Mouse (Mus musculus): ENCODE results near the gene Neurl2. TPM values are rescaled to one million over a fixed set of nuclear protein-coding genes. Genes with fewer than 3 reads are reported as not detected.
A peak's percentile ranks its signal among the peaks of the same experiment; 100 is the strongest.

Gene Neurl2
- polyA plus RNA-seq, 1 experiment from 2014 or later = 7.1 TPM

GRCm38 (mm10) chr2:164793772-164794171 is 39.5 kb downstream of the Neurl2 start:
- no peaks in the 10 kb centered on the region for H3K9me3 ChIP-seq (ENCODE audit: control insufficient read depth, low read length)
- H3K27me3 ChIP-seq (ENCODE audit: control insufficient read depth, insufficient read depth, low read depth, low read length) = no peaks in the 10 kb centered on the region
- no peaks in the 10 kb centered on the region for H3K4me1 ChIP-seq (replicated peaks; ENCODE audit: control insufficient read depth, insufficient read depth, low read length)
- peaks cover 27% of the 10 kb centered on the region for H3K36me3 ChIP-seq (ENCODE audit: control insufficient read depth, insufficient read depth, low read length)
- no peak for ATAC-seq (ENCODE audit: low read depth)
- H3K4me3 ChIP-seq (ENCODE audit: low read length) = no peak overlapping the region
- 83% methylated on average over 2 of the region's 2 CpGs for WGBS
- no peak overlapping the region for H3K27ac ChIP-seq (ENCODE audit: low read length)
- no peak overlapping the region for H3K4me2 ChIP-seq (ENCODE audit: low read depth, low read length)
- H3K9ac ChIP-seq (ENCODE audit: low read length) = no peak overlapping the region

- Histone ChIP-seq H3K27me3 (ENCODE audit: control insufficient read depth, insufficient read depth, low read depth, low read length) (no peaks in the 10 kb centered on the region), H3K36me3 (ENCODE audit: control insufficient read depth, insufficient read depth, low read length) (peaks cover 27% of the 10 kb centered on the region), H3K4me3 (ENCODE audit: low read length) (no peak overlapping the region), H3K9me3 (ENCODE audit: control insufficient read depth, low read length) (no peaks in the 10 kb centered on the region), H3K27ac (ENCODE audit: low read length) (no peak overlapping the region), H3K9ac (ENCODE audit: low read length) (no peak overlapping the region), H3K4me2 (ENCODE audit: low read depth, low read length) (no peak overlapping the region), H3K4me1 (replicated peaks; ENCODE audit: control insufficient read depth, insufficient read depth, low read length) (no peaks in the 10 kb centered on the region)
- WGBS = 69% methylated on average over 3 of the region's 3 CpGs
- no peak for ATAC-seq (ENCODE audit: low read depth)
Measured at GRCm38 (mm10) chr2:164793236-164793635, 40.0 kb downstream of the Neurl2 start.

- no peaks in the 10 kb centered on the region for H3K27me3 ChIP-seq (ENCODE audit: control insufficient read depth, insufficient read depth, low read depth, low read length)
- WGBS = 93% methylated on average over 12 of the region's 12 CpGs
- no peaks in the 10 kb centered on the region; the same call in 1 of the 2 replicates for H3K4me1 ChIP-seq (replicated peaks; ENCODE audit: control insufficient read depth, insufficient read depth, low read length)
- ATAC-seq (ENCODE audit: low read depth) = no peak
- H3K9ac ChIP-seq (ENCODE audit: low read length) = no peak overlapping the region
- H3K9me3 ChIP-seq (ENCODE audit: control insufficient read depth, low read length) = no peaks in the 10 kb centered on the region
- no peak overlapping the region for H3K4me3 ChIP-seq (ENCODE audit: low read length)
- H3K27ac ChIP-seq (ENCODE audit: low read length) = no peak overlapping the region
- H3K4me2 ChIP-seq (ENCODE audit: low read depth, low read length) = no peak overlapping the region
- peaks cover 24% of the 10 kb centered on the region for H3K36me3 ChIP-seq (ENCODE audit: control insufficient read depth, insufficient read depth, low read length)
Measured at GRCm38 (mm10) chr2:164792400-164793190, 40.7 kb downstream of the Neurl2 start.

GRCm38 (mm10) chr2:164791841-164792261 is 41.4 kb downstream of the Neurl2 start:
- no peaks in the 10 kb centered on the region for H3K9me3 ChIP-seq (ENCODE audit: control insufficient read depth, low read length)
- WGBS = 83% methylated on average over 18 of the region's 18 CpGs

GRCm38 (mm10) chr2:164790451-164790850 is 42.8 kb downstream of the Neurl2 start:
- no peak overlapping the region for H3K4me3 ChIP-seq (ENCODE audit: low read length)
- H3K4me2 ChIP-seq (ENCODE audit: low read depth, low read length) = no peak overlapping the region
- no peak for ATAC-seq (ENCODE audit: low read depth)
- H3K27me3 ChIP-seq (ENCODE audit: control insufficient read depth, insufficient read depth, low read depth, low read length) = no peaks in the 10 kb centered on the region
- H3K9ac ChIP-seq (ENCODE audit: low read length) = no peak overlapping the region
- no peaks in the 10 kb centered on the region for H3K9me3 ChIP-seq (ENCODE audit: control insufficient read depth, low read length)
- WGBS = 48% methylated on average over 4 of the region's 4 CpGs
- H3K27ac ChIP-seq (ENCODE audit: low read length) = no peak overlapping the region
- peaks cover 9% of the 10 kb centered on the region for H3K4me1 ChIP-seq (replicated peaks; ENCODE audit: control insufficient read depth, insufficient read depth, low read length)
- H3K36me3 ChIP-seq (ENCODE audit: control insufficient read depth, insufficient read depth, low read length) = peaks cover 24% of the 10 kb centered on the region

More at GRCm38 (mm10) chr2:164791841-164792261, 41.4 kb downstream of the Neurl2 start:
- no peak overlapping the region for H3K9ac ChIP-seq (ENCODE audit: low read length)
- no peak for ATAC-seq (ENCODE audit: low read depth)
- no peak overlapping the region for H3K4me2 ChIP-seq (ENCODE audit: low read depth, low read length)
- peaks cover 24% of the 10 kb centered on the region for H3K36me3 ChIP-seq (ENCODE audit: control insufficient read depth, insufficient read depth, low read length)
- peaks cover 4% of the 10 kb centered on the region for H3K4me1 ChIP-seq (replicated peaks; ENCODE audit: control insufficient read depth, insufficient read depth, low read length)
- no peak overlapping the region for H3K27ac ChIP-seq (ENCODE audit: low read length)
- no peak overlapping the region for H3K4me3 ChIP-seq (ENCODE audit: low read length)
- no peaks in the 10 kb centered on the region for H3K27me3 ChIP-seq (ENCODE audit: control insufficient read depth, insufficient read depth, low read depth, low read length)

- ATAC-seq (ENCODE audit: low read depth) = no peak
- H3K4me2 ChIP-seq (ENCODE audit: low read depth, low read length) = no peak overlapping the region
- no peaks in the 10 kb centered on the region for H3K27me3 ChIP-seq (ENCODE audit: control insufficient read depth, insufficient read depth, low read depth, low read length)
- peaks cover 16% of the 10 kb centered on the region for H3K36me3 ChIP-seq (ENCODE audit: control insufficient read depth, insufficient read depth, low read length)
- WGBS = 60% methylated on average over 4 of the region's 4 CpGs
- peaks cover 16% of the 10 kb centered on the region for H3K4me1 ChIP-seq (replicated peaks; ENCODE audit: control insufficient read depth, insufficient read depth, low read length)
- H3K4me3 ChIP-seq (ENCODE audit: low read length) = no peak overlapping the region
- no peak overlapping the region for H3K27ac ChIP-seq (ENCODE audit: low read length)
- H3K9me3 ChIP-seq (ENCODE audit: control insufficient read depth, low read length) = no peaks in the 10 kb centered on the region
- no peak overlapping the region for H3K9ac ChIP-seq (ENCODE audit: low read length)
Measured at GRCm38 (mm10) chr2:164788411-164788810, 44.8 kb downstream of the Neurl2 start.

GRCm38 (mm10) chr2:164787779-164788178 is 45.5 kb downstream of the Neurl2 start:
- Histone ChIP-seq H3K9me3 (ENCODE audit: control insufficient read depth, low read length) (no peaks in the 10 kb centered on the region), H3K27me3 (ENCODE audit: control insufficient read depth, insufficient read depth, low read depth, low read length) (no peaks in the 10 kb centered on the region), H3K36me3 (ENCODE audit: control insufficient read depth, insufficient read depth, low read length) (peaks cover 13% of the 10 kb centered on the region), H3K9ac (ENCODE audit: low read length) (no peak overlapping the region), H3K4me2 (ENCODE audit: low read depth, low read length) (no peak overlapping the region), H3K4me3 (ENCODE audit: low read length) (no peak overlapping the region), H3K4me1 (replicated peaks; ENCODE audit: control insufficient read depth, insufficient read depth, low read length) (peaks cover 16% of the 10 kb centered on the region), H3K27ac (ENCODE audit: low read length) (no peak overlapping the region)
- 76% methylated on average over 10 of the region's 10 CpGs for WGBS
- no peak for ATAC-seq (ENCODE audit: low read depth)

- Histone ChIP-seq H3K27ac (ENCODE audit: low read length) (peak overlapping the region; percentile 96), H3K36me3 (ENCODE audit: control insufficient read depth, insufficient read depth, low read length) (peaks cover 5% of the 10 kb centered on the region; the same call in 1 of the 2 replicates), H3K4me3 (ENCODE audit: low read length) (peak overlapping the region; percentile 77), H3K4me1 (replicated peaks; ENCODE audit: control insufficient read depth, insufficient read depth, low read length) (peaks cover 16% of the 10 kb centered on the region), H3K27me3 (ENCODE audit: control insufficient read depth, insufficient read depth, low read depth, low read length) (no peaks in the 10 kb centered on the region), H3K9me3 (ENCODE audit: control insufficient read depth, low read length) (no peaks in the 10 kb centered on the region), H3K4me2 (ENCODE audit: low read depth, low read length) (peak overlapping the region; percentile 86), H3K9ac (ENCODE audit: low read length) (peak overlapping the region; percentile 88)
- 70% methylated on average over 3 of the region's 3 CpGs for WGBS
- ATAC-seq (ENCODE audit: low read depth) = no peak
Measured at GRCm38 (mm10) chr2:164787032-164787431, 46.2 kb downstream of the Neurl2 start.

- Histone ChIP-seq H3K4me2 (ENCODE audit: low read depth, low read length) (peak overlapping the region; percentile 86), H3K9me3 (ENCODE audit: control insufficient read depth, low read length) (no peaks in the 10 kb centered on the region), H3K4me1 (replicated peaks; ENCODE audit: control insufficient read depth, insufficient read depth, low read length) (peaks cover 16% of the 10 kb centered on the region), H3K4me3 (ENCODE audit: low read length) (peak overlapping the region; percentile 77), H3K27me3 (ENCODE audit: control insufficient read depth, insufficient read depth, low read depth, low read length) (no peaks in the 10 kb centered on the region), H3K36me3 (ENCODE audit: control insufficient read depth, insufficient read depth, low read length) (no peaks in the 10 kb centered on the region; the same call in 1 of the 2 replicates), H3K9ac (ENCODE audit: low read length) (peak overlapping the region; percentile 88), H3K27ac (ENCODE audit: low read length) (peak overlapping the region; percentile 96)
- ATAC-seq (ENCODE audit: low read depth) = peak; percentile 7; the same call in 1 of the 2 replicates
- 4% methylated on average over 15 of the region's 15 CpGs for WGBS
Measured at GRCm38 (mm10) chr2:164786388-164786885, 46.8 kb downstream of the Neurl2 start.
